Mouse (Mus musculus) CH12.LX (cell line): ENCODE measurements around the gene Rpl35a. TPM values are rescaled to one million over a fixed set of nuclear protein-coding genes. Genes with fewer than 3 reads are reported as not detected.
A peak's percentile ranks its signal among the peaks of the same experiment; 100 is the strongest.

Experiments used
- DNase-seq: peaks from one replicate; pipeline ENCODE4 v3.0.0-alpha.2; 2013; ENCODE audit errors: extremely low read depth
- H3K27ac ChIP-seq: 2 replicates; pipeline ENCODE4 v1.5.1; 2012; ENCODE audit warnings: low read depth, mild to moderate bottlenecking, control low read depth, moderate library complexity; ENCODE audit not compliant: insufficient read depth
- H3K27me3 ChIP-seq: replicated peaks from 2 replicates; pipeline ENCODE3; 2012; ENCODE audit warnings: inconsistent platforms
- H3K36me3 ChIP-seq, 2 experiments: replicated peaks in 1 of 2; 2 replicates each; pipeline versions ENCODE3 to v1.6.1; 2012; ENCODE audit warnings: inconsistent platforms in 1 of 2, low read length in 1 of 2, mild to moderate bottlenecking in 1 of 2, mixed read lengths in 1 of 2, moderate library complexity in 1 of 2; ENCODE audit not compliant: control insufficient read depth in 1 of 2, insufficient read depth in 1 of 2
- H3K4me1 ChIP-seq, 2 experiments: 2 replicates each; pipeline ENCODE4 v1.6.1; 2012; ENCODE audit warnings: inconsistent platforms in 1 of 2, moderate library complexity in 1 of 2; ENCODE audit not compliant: insufficient read depth in 2 of 2, control insufficient read depth in 1 of 2
- H3K4me2 ChIP-seq: 2 replicates; pipeline ENCODE4 v1.6.1; 2012; ENCODE audit warnings: low read depth, mild to moderate bottlenecking, control low read depth; ENCODE audit not compliant: poor library complexity, insufficient read depth, severe bottlenecking
- H3K4me3 ChIP-seq, 3 experiments: fragments of 150-350 bp in 1 of 3; sonication (generic) in 1 of 3; replicated peaks in 1 of 3; 2 replicates each; pipeline versions ENCODE3 to v1.5.1; 2011 to 2012; ENCODE audit warnings: low read depth in 2 of 3, low read length in 2 of 3, mild to moderate bottlenecking in 2 of 3, moderate library complexity in 2 of 3, control low read depth in 1 of 3, improper control_type of control experiment in 1 of 3, inconsistent platforms in 1 of 3, mixed read lengths in 1 of 3; ENCODE audit not compliant: poor library complexity in 1 of 3
- H3K79me2 ChIP-seq: replicated peaks from 2 replicates; pipeline ENCODE4 v1.6.1; 2012; ENCODE audit warnings: mild to moderate bottlenecking, moderate library complexity; ENCODE audit not compliant: control insufficient read depth, poor library complexity, insufficient read depth, severe bottlenecking; ENCODE audit errors: extremely low read depth
- H3K9ac ChIP-seq: 2 replicates; pipeline ENCODE4 v1.6.1; 2012; ENCODE audit warnings: low read depth, mild to moderate bottlenecking, control low read depth, moderate library complexity; ENCODE audit not compliant: insufficient read depth
- H3K9me3 ChIP-seq: replicated peaks from 2 replicates; pipeline ENCODE3; 2012; ENCODE audit warnings: low read length, inconsistent platforms, mixed read lengths
- CHD1 ChIP-seq: IDR thresholded peaks from 2 replicates; pipeline ENCODE4 v1.6.1; 2012; ENCODE audit warnings: low read depth, low read length, improper control_type of control experiment, inconsistent platforms
- CTCF ChIP-seq, 2 experiments: IDR thresholded peaks in 1 of 2; conservative IDR thresholded peaks in 1 of 2; 2 replicates each; pipeline ENCODE4 v1.5.1; 2011 to 2012; ENCODE audit warnings: low read depth in 2 of 2, low read length in 2 of 2, improper control_type of control experiment in 1 of 2, inconsistent platforms in 1 of 2, mild to moderate bottlenecking in 1 of 2, moderate library complexity in 1 of 2
- E2F4 ChIP-seq: IDR thresholded peaks from 2 replicates; pipeline ENCODE4 v1.6.1; 2011; ENCODE audit warnings: low read depth, low read length, improper control_type of control experiment; ENCODE audit not compliant: insufficient replicate concordance
- ELF1 ChIP-seq: IDR thresholded peaks from 2 replicates; pipeline ENCODE4 v1.6.1; 2014; ENCODE audit warnings: low read depth, mild to moderate bottlenecking, inconsistent platforms, low read length, improper control_type of control experiment
- EP300 ChIP-seq: IDR thresholded peaks from 2 replicates; pipeline ENCODE4 v1.6.1; 2011; ENCODE audit warnings: low read length, improper control_type of control experiment
- ETS1 ChIP-seq: conservative IDR thresholded peaks from 2 replicates; pipeline ENCODE4 v1.6.1; 2012; ENCODE audit warnings: low read depth, mild to moderate bottlenecking, inconsistent platforms, low read length, improper control_type of control experiment, moderate library complexity
- GABPA ChIP-seq: IDR thresholded peaks from 2 replicates; pipeline ENCODE4 v1.6.1; 2012; ENCODE audit warnings: low read depth, low read length, improper control_type of control experiment, inconsistent platforms; ENCODE audit not compliant: insufficient replicate concordance
- HCFC1 ChIP-seq: IDR thresholded peaks from 2 replicates; pipeline ENCODE4 v1.6.1; 2012; ENCODE audit warnings: low read depth, mild to moderate bottlenecking, inconsistent platforms, low read length, improper control_type of control experiment
- IRF4 ChIP-seq: IDR thresholded peaks from 2 replicates; pipeline ENCODE4 v1.6.1; 2014; ENCODE audit warnings: low read depth, mild to moderate bottlenecking, inconsistent platforms, low read length, improper control_type of control experiment
- JUN ChIP-seq: IDR thresholded peaks from 2 replicates; pipeline ENCODE4 v1.6.1; 2011; ENCODE audit warnings: low read depth, mild to moderate bottlenecking, low read length, improper control_type of control experiment, moderate library complexity; ENCODE audit not compliant: insufficient read depth
- JUND ChIP-seq: conservative IDR thresholded peaks from 2 replicates; pipeline ENCODE4 v1.6.1; 2011; ENCODE audit warnings: low read depth, low read length, improper control_type of control experiment
- KAT2A ChIP-seq: IDR thresholded peaks from 2 replicates; pipeline ENCODE4 v1.6.1; 2012; ENCODE audit warnings: low read length, improper control_type of control experiment, inconsistent platforms; ENCODE audit not compliant: insufficient replicate concordance
- MAFK ChIP-seq: IDR thresholded peaks from 2 replicates; pipeline ENCODE4 v1.6.1; 2011; ENCODE audit warnings: low read length, improper control_type of control experiment; ENCODE audit not compliant: insufficient replicate concordance
- MAZ ChIP-seq: IDR thresholded peaks from 2 replicates; pipeline ENCODE4 v1.6.1; 2012; ENCODE audit warnings: low read depth, mild to moderate bottlenecking, inconsistent platforms, low read length, improper control_type of control experiment, moderate library complexity
- MEF2A ChIP-seq: IDR thresholded peaks from 2 replicates; pipeline ENCODE4 v1.6.1; 2014; ENCODE audit warnings: low read depth, mild to moderate bottlenecking, inconsistent platforms, low read length, improper control_type of control experiment, borderline replicate concordance
- MXI1 ChIP-seq: IDR thresholded peaks from 2 replicates; pipeline ENCODE4 v1.6.1; 2011; ENCODE audit warnings: mild to moderate bottlenecking, low read depth, low read length, improper control_type of control experiment
- MYC ChIP-seq: IDR thresholded peaks from 2 replicates; pipeline ENCODE4 v1.6.1; 2011; ENCODE audit warnings: low read depth, mild to moderate bottlenecking, improper control_type of control experiment, low read length
- NELFE ChIP-seq: IDR thresholded peaks from 2 replicates; pipeline ENCODE4 v1.6.1; 2011; ENCODE audit warnings: low read depth, low read length, improper control_type of control experiment
- NRF1 ChIP-seq: IDR thresholded peaks from 2 replicates; pipeline ENCODE4 v1.6.1; 2014; ENCODE audit warnings: low read depth, mild to moderate bottlenecking, inconsistent platforms, low read length, improper control_type of control experiment, moderate library complexity
- PAX5 ChIP-seq: IDR thresholded peaks from 2 replicates; pipeline ENCODE4 v1.6.1; 2012; ENCODE audit warnings: low read length, inconsistent platforms, mixed read lengths
- POLR2A ChIP-seq: IDR thresholded peaks from 2 replicates; pipeline ENCODE4 v1.6.1; 2011; ENCODE audit warnings: low read depth, mild to moderate bottlenecking, improper control_type of control experiment, low read length
- POLR2AphosphoS2 ChIP-seq: IDR thresholded peaks from 2 replicates; pipeline ENCODE4 v1.6.1; 2011; ENCODE audit warnings: low read depth, low read length, improper control_type of control experiment
- RAD21 ChIP-seq: IDR thresholded peaks from 2 replicates; pipeline ENCODE4 v1.6.1; 2011; ENCODE audit warnings: low read depth, mild to moderate bottlenecking, low read length, improper control_type of control experiment, moderate library complexity
- RCOR1 ChIP-seq: conservative IDR thresholded peaks from 2 replicates; pipeline ENCODE4 v1.6.1; 2012; ENCODE audit warnings: low read depth, mild to moderate bottlenecking, inconsistent platforms, low read length, improper control_type of control experiment
- SMC3 ChIP-seq: IDR thresholded peaks from 2 replicates; pipeline ENCODE4 v1.6.1; 2011; ENCODE audit warnings: low read depth, low read length, improper control_type of control experiment
- TCF12 ChIP-seq: IDR thresholded peaks from 2 replicates; pipeline ENCODE4 v1.6.1; 2014; ENCODE audit warnings: low read depth, mild to moderate bottlenecking, inconsistent platforms, low read length, improper control_type of control experiment
- UBTF ChIP-seq: IDR thresholded peaks from 2 replicates; pipeline ENCODE4 v1.6.1; 2012; ENCODE audit warnings: low read depth, mild to moderate bottlenecking, inconsistent platforms, low read length, improper control_type of control experiment, moderate library complexity
- USF1 ChIP-seq: IDR thresholded peaks from 2 replicates; pipeline ENCODE4 v1.6.1; 2014; ENCODE audit warnings: low read depth, mild to moderate bottlenecking, inconsistent platforms, low read length, improper control_type of control experiment
- USF2 ChIP-seq: conservative IDR thresholded peaks from 2 replicates; pipeline ENCODE4 v1.6.1; 2011; ENCODE audit warnings: low read depth, low read length, improper control_type of control experiment
- ZC3H11A ChIP-seq: IDR thresholded peaks from 2 replicates; pipeline ENCODE4 v1.6.1; 2012; ENCODE audit warnings: low read depth, mild to moderate bottlenecking, inconsistent platforms, low read length, improper control_type of control experiment
- ZNF384 ChIP-seq: IDR thresholded peaks from 2 replicates; pipeline ENCODE4 v1.6.1; 2012; ENCODE audit warnings: low read depth, low read length, improper control_type of control experiment, inconsistent platforms
- dilution Hi-C: fragments of 300-500 bp; cut with MboI; formaldehyde crosslinking; loops from 2 replicates; pipeline ENCODE4 v1.14.3; 2020; ENCODE audit warnings: low sequenced_read_pairs; ENCODE audit not compliant: extremely low pct_unique_long_range_greater_than_20kb, extremely low pct_ligation_motif_present
- in situ Hi-C: fragments of 300-500 bp; cut with MboI; formaldehyde crosslinking; loops from 3 replicates; pipeline ENCODE4 v1.14.3; 2019; ENCODE audit warnings: low sequenced_read_pairs, low pct_ligation_motif_present, low pct_unique_long_range_greater_than_20kb, mixed read lengths
- polyA plus RNA-seq: library from polyadenylated mRNA; unstranded; fragments of >175 nt; gene quantifications from 2 replicates; pipeline ENCODE4 v1.2.1, GENCODE M21; 2012; ENCODE audit warnings: low read depth; ENCODE audit not compliant: insufficient read length
- total RNA-seq, 2 experiments: library from RNA; depleted of rRNA; stranded (reverse); fragments of 300-350 nt in 1 of 2; fragments of >200 nt in 1 of 2; gene quantifications; 2 replicates each; pipeline ENCODE4 v1.2.3; 2012 to 2014

Rpl35a gene
- total and polyA plus RNA-seq, 3 experiments, result 3,182 to 7,521 (median 3,875) TPM

GRCm38 (mm10) chr16:33070928-33071327 lies 14.7 kb downstream of the Rpl35a start:
- H3K79me2 ChIP-seq, result no peaks in the 10 kb centered on the region
- H3K27me3 ChIP-seq, result no peaks in the 10 kb centered on the region
- DNase-seq, result no peak
- H3K27ac ChIP-seq, result no peak overlapping the region
- H3K36me3 ChIP-seq, result peaks cover 3 to 13% of the 10 kb centered on the region in 2 experiments
- H3K4me2 ChIP-seq, result no peak overlapping the region
- no peaks in the 10 kb centered on the region for H3K9me3 ChIP-seq
- TF ChIP-seq POLR2A (no peak), RAD21 (peak; percentile 33), USF1 (no peak), ZC3H11A (no peak), IRF4 (no peak), E2F4 (no peak), CTCF (conservative IDR thresholded peaks at IDR 0.05 in 1 of 2, IDR thresholded peaks at IDR 0.05 in 1 of 2; ENCODE audit: low read depth in 2 of 2, low read length in 2 of 2) (peak in 1 of 2 experiments; percentile 45; a peak in 2 of 4 replicates), KAT2A (no peak), JUND (no peak), ZNF384 (no peak), POLR2AphosphoS2 (no peak), SMC3 (no peak), MEF2A (no peak), USF2 (no peak)
- H3K4me1 ChIP-seq, result peaks cover 8 to 41% of the 10 kb centered on the region in 2 experiments; a peak in 3 of 4 replicates
- H3K4me3 ChIP-seq, result no peak overlapping the region
- in situ Hi-C loops (no loop called here), dilution Hi-C loops (no loop called here)
- H3K9ac ChIP-seq, result no peak overlapping the region

- dilution Hi-C loops (no loop called here), in situ Hi-C loops (no loop called here)
- peak overlapping the region; percentile 72; the same call in 1 of the 2 replicates for H3K4me2 ChIP-seq
- H3K9me3 ChIP-seq, result no peaks in the 10 kb centered on the region
- 0 out of 2 replicates have a peak overlapping the region, but pooled peaks have one; percentile 25 for H3K9ac ChIP-seq
- no peaks in the 10 kb centered on the region for H3K79me2 ChIP-seq
- peaks cover 3 to 6% of the 10 kb centered on the region in 2 experiments for H3K36me3 ChIP-seq
- H3K4me1 ChIP-seq, result peaks cover 12 to 56% of the 10 kb centered on the region in 2 experiments
- H3K27me3 ChIP-seq, result no peaks in the 10 kb centered on the region
- DNase-seq, result peak; percentile 72
- peak overlapping the region; percentile 3; the same call in 1 of the 2 replicates for H3K27ac ChIP-seq
- H3K4me3 ChIP-seq, result peak overlapping the region; percentile 22 to 49 (median 48)
- TF ChIP-seq MXI1, result no peak; the same call in 1 of the 2 replicates
- TF ChIP-seq GABPA, result no peak
- no peak for TF ChIP-seq NELFE
- no peak; the same call in 1 of the 2 replicates for TF ChIP-seq ETS1
- TF ChIP-seq MYC, result no peak
- 0 out of 2 replicates have a peak, but pooled peaks have one; percentile 34 for TF ChIP-seq TCF12
- no peak for TF ChIP-seq MAFK
- no peak for TF ChIP-seq UBTF
- TF ChIP-seq ZC3H11A, result no peak
- TF ChIP-seq ELF1, result 0 out of 2 replicates have a peak, but pooled peaks have one; percentile 7
- TF ChIP-seq CHD1, result no peak
- peak; percentile 76 for TF ChIP-seq EP300
- peak; percentile 74 for TF ChIP-seq IRF4
- TF ChIP-seq MAZ, result peak; percentile 63; the same call in 1 of the 2 replicates
- TF ChIP-seq JUN, result no peak; the same call in 1 of the 2 replicates
- TF ChIP-seq PAX5, result no peak
- no peak for TF ChIP-seq NRF1
- no peak for TF ChIP-seq RCOR1
- TF ChIP-seq POLR2AphosphoS2, result no peak
- no peak for TF ChIP-seq JUND
- TF ChIP-seq HCFC1, result no peak; the same call in 1 of the 2 replicates
- TF ChIP-seq KAT2A, result no peak
Measured at GRCm38 (mm10) chr16:33072871-33073557, 16.8 kb downstream of the Rpl35a start.
